In genomic region chr6:99725971-99726561, GRCm38 (mm10) we compare ENCODE assay signal across 11 mouse cellular contexts. TPM values are rescaled to one million over a fixed set of nuclear protein-coding genes. Genes with fewer than 3 reads are reported as not detected.
DNase-seq lines count a peak whose midpoint lies in the region; ATAC-seq and TF ChIP-seq lines count a peak whose summit lies in the region.
"Had no signal": no experiment of that assay in that cellular context is flagged by ENCODE, and none has a peak within 500 bp of the region (broad histone marks: within the 10 kb centered on the region; RNA-seq: fewer than 3 reads in every experiment).

TSS of gene Prok2 (minus strand) at chr6:99726392.

- no peak for ATAC-seq in embryonic facial prominence, embryonic 12.5 days (ENCODE audit: insufficient number of reproducible peaks, insufficient read depth, low FRiP score, low TSS enrichment)
- ATAC-seq in intestine, embryonic 14.5 days (replicated peaks; ENCODE audit: low FRiP score, low TSS enrichment, low read depth), result 0 out of 2 replicates have a peak, but pooled peaks have one; percentile 27
- ATAC-seq in midbrain, embryonic 12.5 days (ENCODE audit: low FRiP score, low read depth), result 0 out of 2 replicates have a peak, but pooled peaks have one; percentile 9

- H3K9me3 ChIP-seq in ES-E14 (ENCODE audit: control insufficient read depth, insufficient read depth, low read depth, low read length), result no peaks in the 10 kb centered on the region
- H3K9me3 ChIP-seq in embryonic facial prominence, embryonic 12.5 days, result no peaks in the 10 kb centered on the region
- no peaks in the 10 kb centered on the region for H3K9me3 ChIP-seq in intestine, embryonic 14.5 days (ENCODE audit: control insufficient read depth, low read length)
- no peaks in the 10 kb centered on the region for H3K9me3 ChIP-seq in midbrain, embryonic 12.5 days

- peak within 1 kb of the TSS; percentile 25; the same call in 1 of the 2 replicates for H3K9ac ChIP-seq in ES-E14 (ENCODE audit: insufficient read depth, low read depth, low read length, poor library complexity, severe bottlenecking)
- H3K9ac ChIP-seq in embryonic facial prominence, embryonic 12.5 days, result peak within 1 kb of the TSS; percentile 55
- H3K9ac ChIP-seq in intestine, embryonic 14.5 days (ENCODE audit: low read length), result peak within 1 kb of the TSS; percentile 29; the same call in 1 of the 2 replicates
- peak within 1 kb of the TSS; percentile 59 for H3K9ac ChIP-seq in midbrain, embryonic 12.5 days (replicated peaks)

- H3K36me3 ChIP-seq in ES-E14 (ENCODE audit: control insufficient read depth, insufficient read depth, low read length, poor library complexity, severe bottlenecking), result no peaks in the 10 kb centered on the region
- H3K36me3 ChIP-seq in embryonic facial prominence, embryonic 12.5 days, result no peaks in the 10 kb centered on the region
- H3K36me3 ChIP-seq in intestine, embryonic 14.5 days (ENCODE audit: control insufficient read depth, insufficient read depth, low read length), result no peaks in the 10 kb centered on the region
- no peaks in the 10 kb centered on the region for H3K36me3 ChIP-seq in midbrain, embryonic 12.5 days
- H3K36me3 ChIP-seq: G1E had no signal

- in situ Hi-C loops in ES-E14 (cut with MboI; ENCODE audit: low sequenced_read_pairs in 2 of 2, unreplicated experiment in 2 of 2), result no loop called here

- H3K27me3 ChIP-seq in embryonic facial prominence, embryonic 12.5 days, result peaks cover 42% of the 10 kb centered on the region
- peaks cover 47% of the 10 kb centered on the region for H3K27me3 ChIP-seq in intestine, embryonic 14.5 days (replicated peaks; ENCODE audit: control insufficient read depth, insufficient read depth, low read length)
- H3K27me3 ChIP-seq in midbrain, embryonic 12.5 days, result peaks cover 60% of the 10 kb centered on the region

- peak; percentile 9 for DNase-seq in gastrocnemius, postnatal 14 days
- no peak for DNase-seq in gastrocnemius, adult 18-20 months (ENCODE audit: low spot score)
- DNase-seq in ES-E14 (ENCODE audit: low read depth, low spot score), result no peak
- DNase-seq in intestine, embryonic 14.5 days (ENCODE audit: low spot score), result peak; percentile 76
- no peak for DNase-seq in spleen, adult 12 weeks (ENCODE audit: low spot score)
- DNase-seq in thymus, postnatal 36 days, result no peak

- no peaks in the 10 kb centered on the region; a peak in 1 of 4 replicates for H3K4me1 ChIP-seq in ES-E14 (ENCODE audit: control insufficient read depth in 2 of 2, insufficient read depth in 2 of 2, low read length in 2 of 2, poor library complexity in 1 of 2)
- H3K4me1 ChIP-seq in embryonic facial prominence, embryonic 12.5 days, result peaks cover 15% of the 10 kb centered on the region; the same call in 1 of the 2 replicates
- H3K4me1 ChIP-seq in intestine, embryonic 14.5 days (replicated peaks; ENCODE audit: control insufficient read depth, insufficient read depth, low read length), result no peaks in the 10 kb centered on the region; the same call in 1 of the 2 replicates
- peaks cover 21% of the 10 kb centered on the region for H3K4me1 ChIP-seq in midbrain, embryonic 12.5 days

- WGBS in embryonic facial prominence, embryonic 12.5 days, result under 1% methylated on average over 61 of the region's 61 CpGs
- WGBS in intestine, embryonic 14.5 days, result under 1% methylated on average over 54 of the region's 61 CpGs
- under 1% methylated on average over 51 of the region's 61 CpGs for WGBS in midbrain, embryonic 12.5 days

- intact Hi-C loops in gastrocnemius, postnatal 14 days (cut with DNase I; ENCODE audit: low total_unique reads), result no loop called here

- H3K27ac ChIP-seq in ES-E14 (ENCODE audit: insufficient read depth, low read depth, low read length, poor library complexity, severe bottlenecking), result no peak within 1 kb of the TSS
- no peak within 1 kb of the TSS for H3K27ac ChIP-seq in embryonic facial prominence, embryonic 12.5 days
- no peak within 1 kb of the TSS for H3K27ac ChIP-seq in intestine, embryonic 14.5 days (ENCODE audit: low read depth)
- H3K27ac ChIP-seq in midbrain, embryonic 12.5 days (replicated peaks), result no peak within 1 kb of the TSS

- H3K4me3 ChIP-seq in ES-E14 (ENCODE audit: insufficient read depth in 1 of 2, low read depth in 1 of 2, low read length in 2 of 2, poor library complexity in 1 of 2, severe bottlenecking in 1 of 2), result peak within 1 kb of the TSS; percentile 60 to 62
- H3K4me3 ChIP-seq in embryonic facial prominence, embryonic 12.5 days, result peak within 1 kb of the TSS; percentile 47
- H3K4me3 ChIP-seq in intestine, embryonic 14.5 days (ENCODE audit: low read depth, low read length), result peak within 1 kb of the TSS; percentile 41
- peak within 1 kb of the TSS; percentile 56 for H3K4me3 ChIP-seq in midbrain, embryonic 12.5 days

- H3K4me2 ChIP-seq in embryonic facial prominence, embryonic 12.5 days (replicated peaks), result peak within 1 kb of the TSS; percentile 96
- H3K4me2 ChIP-seq in intestine, embryonic 14.5 days (ENCODE audit: low read length), result peak within 1 kb of the TSS; percentile 83
- H3K4me2 ChIP-seq in midbrain, embryonic 12.5 days (replicated peaks), result peak within 1 kb of the TSS; percentile 99

TF ChIP-seq in ES-E14, 5 proteins besides CTCF, POLR2A, EP300 and RAD21:
- TF ChIP-seq ZNF384 (IDR thresholded peaks at IDR 0.05; ENCODE audit: low read depth, low read length), result no peak
- TF ChIP-seq CHD2 (IDR thresholded peaks at IDR 0.05; ENCODE audit: low read depth, low read length), result no peak
- TF ChIP-seq MAFK (IDR thresholded peaks at IDR 0.05; ENCODE audit: insufficient read depth, low read depth, low read length), result no peak
- TF ChIP-seq HCFC1 (IDR thresholded peaks at IDR 0.05; ENCODE audit: borderline replicate concordance, insufficient read depth, low read length), result no peak
- TF ChIP-seq ZC3H11A (IDR thresholded peaks at IDR 0.05; ENCODE audit: borderline replicate concordance, low read depth, low read length), result no peak
TF ChIP-seq in ES-E14: peak in this region for 0.

RNA-seq across cellular contexts. Expression of gene Prok2, which starts in this region (rescaled TPM):
- not detected for total RNA-seq in gastrocnemius, postnatal 14 days (2021)
- total RNA-seq in gastrocnemius, adult 18-20 months (2021), result not detected
- not detected in 2 replicates for total RNA-seq in ES-E14 (2012; rRNA removed)
- polyA plus RNA-seq in embryonic facial prominence, embryonic 12.5 days (2016; fragmentation: Nextera tagmentation; extraction: Ambion mirVana), result 0.40 and 1.6 TPM in 2 replicates
- polyA plus RNA-seq in intestine, embryonic 14.5 days (2014; fragmentation: Nextera tagmentation; extraction: Ambion mirVana), result not detected in 2 replicates
- 0.31 TPM in 1 of 2 replicates, not detected in the other for polyA plus RNA-seq in midbrain, embryonic 12.5 days (2016; fragmentation: Nextera tagmentation; extraction: Ambion mirVana)
- polyA plus RNA-seq: G1E; gonadal fat pad, adult 2 months; spleen, adult 2 months had no signal

Comparison
In these comparisons a context has a peak if more than half of its experiments do, and no peak if none do; other contexts are left out.
1. Peak in DNase-seq in gastrocnemius, postnatal 14 days; RNA of the gene not detected or under 1 TPM.
2. Peak in DNase-seq, ATAC-seq, H3K4me3 ChIP-seq, H3K9ac ChIP-seq and H3K4me2 ChIP-seq in intestine, embryonic 14.5 days; RNA of the gene not detected or under 1 TPM.
3. Peak in ATAC-seq, H3K4me3 ChIP-seq, H3K9ac ChIP-seq and H3K4me2 ChIP-seq in midbrain, embryonic 12.5 days; RNA of the gene not detected or under 1 TPM.